Mouse (Mus musculus) liver, adult 2 months (tissue): ENCODE measurements around the gene Hist2h3b. TPM values are rescaled to one million over a fixed set of nuclear protein-coding genes. Genes with fewer than 3 reads are reported as not detected.

Experiments used
- DNase-seq: peaks from one replicate; pipeline ENCODE4 v3.0.0-alpha.2; 2011; ENCODE audit warnings: low read depth, low spot score; ENCODE audit errors: extremely low read depth
- H3K27ac ChIP-seq: fragments of 200-500 bp; replicated peaks from 2 replicates; pipeline ENCODE4 v1.5.1; 2012; ENCODE audit warnings: low read depth, mild to moderate bottlenecking, control low read depth, inconsistent platforms, low read length; ENCODE audit not compliant: insufficient read depth
- H3K27me3 ChIP-seq: fragments of 200-500 bp; 2 replicates; pipeline ENCODE4 v1.6.1; 2012; ENCODE audit warnings: mild to moderate bottlenecking, moderate library complexity, low read length, inconsistent platforms; ENCODE audit not compliant: control insufficient read depth, insufficient read depth
- H3K36me3 ChIP-seq: fragments of 200-500 bp; 2 replicates; pipeline ENCODE4 v1.6.1; 2012; ENCODE audit warnings: low read length, inconsistent platforms; ENCODE audit not compliant: control insufficient read depth, insufficient read depth
- H3K4me1 ChIP-seq: fragments of 200-500 bp; 2 replicates; pipeline ENCODE4 v1.6.1; 2011; ENCODE audit warnings: low read length; ENCODE audit not compliant: control insufficient read depth, insufficient read depth
- H3K4me3 ChIP-seq: fragments of 200-500 bp; 2 replicates; pipeline ENCODE4 v1.5.1; 2011; ENCODE audit warnings: low read depth, mild to moderate bottlenecking, control low read depth, low read length, moderate library complexity; ENCODE audit not compliant: insufficient read depth
- H3K79me2 ChIP-seq: fragments of 200-500 bp; 2 replicates; pipeline ENCODE4 v1.6.1; 2012; ENCODE audit warnings: inconsistent platforms, mild to moderate bottlenecking, low read length, moderate library complexity; ENCODE audit not compliant: control insufficient read depth, insufficient read depth
- H3K9ac ChIP-seq: fragments of 200-500 bp; 2 replicates; pipeline ENCODE4 v1.6.1; 2012; ENCODE audit warnings: low read depth, mild to moderate bottlenecking, control low read depth, inconsistent platforms, low read length
- CTCF ChIP-seq: fragments of 200-500 bp; IDR thresholded peaks from 2 replicates; pipeline ENCODE4 v1.5.1; 2011; ENCODE audit warnings: low read depth, low read length, control low read depth
- POLR2A ChIP-seq: fragments of 200-500 bp; IDR thresholded peaks from 2 replicates; pipeline ENCODE4 v1.6.1; 2011; ENCODE audit warnings: low read length, control low read depth; ENCODE audit not compliant: insufficient read depth; ENCODE audit errors: extremely low read depth
- whole genome bisulfite sequencing: fragments of 180-500 bp; shearing (Covaris S2); methylation state at CpG from one replicate; pipeline ENCODE4 v1.1.7; 2018; 5-methylcytosine and 5-hydroxymethylcytosine counted together
- polyA plus RNA-seq: library from polyadenylated mRNA; depleted of rRNA; stranded (reverse); fragments of >200 nt; gene quantifications from 2 replicates; pipeline ENCODE4 v1.2.3, GENCODE M21; 2012
- total RNA-seq: library from RNA; depleted of rRNA; stranded (reverse); fragments of >200 nt; gene quantifications from 2 replicates; pipeline ENCODE4 v1.2.3, GENCODE M21; 2014

Hist2h3b gene
- total and polyA plus RNA-seq, 2 experiments, result 5.8 to 29.2 TPM

GRCm38 (mm10) chr3:96248141-96249033, 20.1 kb upstream of the Hist2h3b start:
- no peak for DNase-seq
- no peaks in the 10 kb centered on the region for H3K27me3 ChIP-seq
- H3K79me2 ChIP-seq, result no peaks in the 10 kb centered on the region
- no peak overlapping the region for H3K4me3 ChIP-seq
- H3K9ac ChIP-seq, result no peak overlapping the region
- H3K36me3 ChIP-seq, result no peaks in the 10 kb centered on the region
- TF ChIP-seq CTCF (no peak), POLR2A (no peak)
- H3K4me1 ChIP-seq, result peaks cover 8% of the 10 kb centered on the region
- 60% methylated on average over 6 of the region's 6 CpGs for WGBS
- no peak overlapping the region for H3K27ac ChIP-seq

GRCm38 (mm10) chr3:96249034-96249345, 19.5 kb upstream of the Hist2h3b start:
- Histone ChIP-seq H3K36me3 (no peaks in the 10 kb centered on the region), H3K9ac (no peak overlapping the region), H3K79me2 (no peaks in the 10 kb centered on the region), H3K27ac (no peak overlapping the region), H3K4me1 (peaks cover 7% of the 10 kb centered on the region), H3K4me3 (no peak overlapping the region), H3K27me3 (no peaks in the 10 kb centered on the region)
- 58% methylated on average over 4 of the region's 4 CpGs for WGBS
- no peak for DNase-seq
- no peak for TF ChIP-seq CTCF
- no peak for TF ChIP-seq POLR2A

- H3K36me3 ChIP-seq, result no peaks in the 10 kb centered on the region
- no peak for DNase-seq
- no peaks in the 10 kb centered on the region for H3K79me2 ChIP-seq
- H3K4me3 ChIP-seq, result no peak overlapping the region
- no peak overlapping the region for H3K27ac ChIP-seq
- TF ChIP-seq CTCF (no peak), POLR2A (no peak)
- 94% methylated on average over 3 of the region's 3 CpGs for WGBS
- no peaks in the 10 kb centered on the region for H3K27me3 ChIP-seq
- no peak overlapping the region for H3K9ac ChIP-seq
- H3K4me1 ChIP-seq, result peaks cover 2% of the 10 kb centered on the region; the same call in 1 of the 2 replicates
These were observed 17.6 kb upstream of the Hist2h3b start for GRCm38 (mm10) chr3:96250890-96251289.

GRCm38 (mm10) chr3:96251787-96252186, 16.7 kb upstream of the Hist2h3b start:
- TF ChIP-seq POLR2A, result no peak
- no peak for TF ChIP-seq CTCF
- DNase-seq, result no peak
- no peak overlapping the region for H3K9ac ChIP-seq
- H3K36me3 ChIP-seq, result no peaks in the 10 kb centered on the region
- WGBS, result 80% methylated on average over 3 of the region's 3 CpGs
- no peaks in the 10 kb centered on the region for H3K79me2 ChIP-seq
- peaks cover 2% of the 10 kb centered on the region for H3K4me1 ChIP-seq
- no peak overlapping the region for H3K27ac ChIP-seq
- no peaks in the 10 kb centered on the region for H3K27me3 ChIP-seq
- no peak overlapping the region for H3K4me3 ChIP-seq

- Histone ChIP-seq H3K27me3 (no peaks in the 10 kb centered on the region), H3K27ac (no peak overlapping the region), H3K36me3 (no peaks in the 10 kb centered on the region), H3K4me3 (no peak overlapping the region), H3K9ac (no peak overlapping the region), H3K4me1 (no peaks in the 10 kb centered on the region; the same call in 1 of the 2 replicates), H3K79me2 (no peaks in the 10 kb centered on the region)
- no peak for TF ChIP-seq CTCF
- TF ChIP-seq POLR2A, result no peak
- no peak for DNase-seq
- 78% methylated on average over 10 of the region's 10 CpGs for WGBS
These were observed 13.6 kb upstream of the Hist2h3b start for GRCm38 (mm10) chr3:96254683-96255355.
